Mouse (Mus musculus): ENCODE data around the gene Prdm1.

Prdm1 gene

DNA sequence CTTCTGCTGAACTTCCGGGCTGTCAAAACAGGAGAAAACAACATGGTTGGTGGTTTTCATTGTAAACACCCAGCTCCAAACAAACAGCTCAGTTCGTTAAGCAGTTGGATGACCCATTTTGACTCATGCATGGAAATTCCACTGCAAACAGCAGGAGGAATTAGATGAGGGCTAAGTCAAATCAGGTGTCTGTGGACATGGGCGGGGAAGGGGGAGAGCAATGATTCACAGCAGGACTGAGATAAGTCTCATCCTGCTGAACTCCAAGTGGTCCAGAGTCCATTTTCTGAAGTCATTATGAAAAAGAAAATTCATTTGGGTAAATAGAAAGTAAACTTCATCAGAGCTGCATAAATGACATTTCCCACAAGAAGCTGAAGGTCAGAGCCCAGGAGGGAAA lies 108.1 kb downstream of the Prdm1 start:
- DNase-seq (ENCODE audit: low spot score in 2 of 2): no peak

DNA sequence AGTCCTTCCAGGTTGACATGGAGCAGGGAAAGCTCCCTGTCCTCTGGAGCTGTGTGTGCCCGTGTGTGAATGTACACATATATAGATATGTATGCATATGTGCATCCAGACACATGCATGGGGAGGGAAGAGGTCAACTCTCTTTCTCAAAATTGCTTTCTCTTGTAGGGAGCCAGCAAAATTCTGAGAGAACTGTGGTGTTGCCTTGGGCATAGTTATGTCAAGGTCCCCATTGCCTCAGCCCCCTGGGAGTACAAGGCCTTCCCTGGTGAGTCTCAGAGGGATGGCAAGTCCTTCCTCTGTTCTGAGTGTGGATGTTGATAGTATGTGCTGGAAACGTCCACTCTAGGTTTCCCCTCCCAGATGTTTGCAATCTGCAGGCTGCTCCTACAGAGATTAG lies 109.4 kb downstream of the Prdm1 start:
- DNase-seq (ENCODE audit: low spot score in 2 of 2): no peak

DNA sequence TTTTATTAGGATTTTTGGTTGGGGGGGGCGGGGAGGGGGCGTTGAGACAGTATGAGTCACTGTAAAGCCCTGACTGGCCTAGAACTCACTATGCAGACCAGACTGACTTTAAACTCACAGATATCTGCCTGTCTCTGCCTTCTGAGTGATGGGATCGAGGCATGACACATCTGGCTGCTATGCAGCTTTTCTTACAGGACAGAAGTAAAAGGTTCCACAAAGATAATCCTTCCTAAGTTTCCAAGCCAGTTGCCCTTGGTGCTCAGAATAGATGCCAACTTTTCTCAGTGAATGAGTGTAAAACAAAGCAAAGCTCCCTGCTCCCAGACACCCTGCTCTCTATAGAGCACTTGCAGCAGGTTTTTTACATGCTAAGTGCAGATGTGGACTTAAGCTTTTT lies 112.7 kb downstream of the Prdm1 start:
- DNase-seq (ENCODE audit: low spot score in 2 of 2): no peak

DNA sequence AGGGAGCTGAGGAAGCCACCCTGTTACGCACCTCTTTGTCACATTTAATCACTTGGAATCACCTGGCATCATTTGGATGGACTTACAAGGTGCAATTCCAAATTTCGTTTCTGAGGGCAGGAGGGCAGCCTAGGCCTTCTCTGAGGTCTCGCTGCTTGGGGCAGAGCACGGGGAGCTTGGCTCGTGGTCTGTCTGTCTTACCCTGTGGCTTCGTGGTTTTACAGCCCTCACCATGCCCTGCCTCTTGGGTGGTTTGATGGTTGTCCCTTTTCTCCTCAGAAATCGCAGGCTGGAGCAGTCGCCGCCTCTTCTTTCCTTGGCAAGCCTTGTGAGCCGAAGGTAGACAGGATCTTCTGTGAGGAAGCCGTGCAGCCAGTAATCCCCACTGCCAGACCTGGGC lies 118.3 kb downstream of the Prdm1 start:
- no peak for DNase-seq (ENCODE audit: low spot score in 2 of 2)

DNA sequence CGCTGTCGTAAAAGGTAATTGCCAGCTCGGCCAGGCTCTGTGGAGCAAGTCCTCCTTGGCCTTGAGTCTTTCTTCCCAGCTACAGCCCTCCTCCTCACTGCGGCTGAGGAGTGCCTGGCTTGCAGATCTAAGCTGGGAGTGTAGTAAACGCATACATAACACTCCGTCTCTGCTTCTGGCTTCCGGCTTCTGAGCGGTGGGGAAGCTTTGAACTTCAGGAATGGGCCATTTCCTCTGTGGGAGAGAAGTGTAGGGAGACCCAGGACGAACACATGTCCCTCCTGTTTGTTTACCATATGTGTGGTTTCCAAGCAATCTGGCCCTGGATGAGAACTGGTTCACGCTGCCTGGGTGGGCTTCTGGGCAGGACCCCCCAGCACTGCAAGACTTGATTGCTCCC lies 119.2 kb downstream of the Prdm1 start:
- no peak for DNase-seq (ENCODE audit: low spot score in 2 of 2)

DNA sequence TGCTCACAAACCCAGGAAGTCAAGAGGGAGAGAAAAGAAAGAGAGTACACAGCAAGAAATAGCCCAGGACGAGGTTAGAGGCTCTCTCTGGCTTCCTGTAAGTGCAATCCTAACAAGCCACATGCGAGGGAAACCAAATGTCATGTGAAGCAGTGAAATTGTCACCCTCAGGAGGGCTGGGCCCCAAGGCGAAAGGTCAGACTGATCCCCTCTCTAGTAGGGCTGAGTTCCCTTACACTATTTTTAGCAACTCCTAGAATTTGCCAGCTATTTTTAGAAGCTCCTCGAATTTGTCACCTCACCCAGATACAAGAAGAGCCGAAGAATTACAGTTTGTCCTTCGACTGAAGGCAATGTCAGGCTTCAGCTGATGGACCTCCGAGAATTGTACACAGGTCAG lies 124.9 kb downstream of the Prdm1 start:
- DNase-seq (ENCODE audit: low spot score in 2 of 2): no peak

DNA sequence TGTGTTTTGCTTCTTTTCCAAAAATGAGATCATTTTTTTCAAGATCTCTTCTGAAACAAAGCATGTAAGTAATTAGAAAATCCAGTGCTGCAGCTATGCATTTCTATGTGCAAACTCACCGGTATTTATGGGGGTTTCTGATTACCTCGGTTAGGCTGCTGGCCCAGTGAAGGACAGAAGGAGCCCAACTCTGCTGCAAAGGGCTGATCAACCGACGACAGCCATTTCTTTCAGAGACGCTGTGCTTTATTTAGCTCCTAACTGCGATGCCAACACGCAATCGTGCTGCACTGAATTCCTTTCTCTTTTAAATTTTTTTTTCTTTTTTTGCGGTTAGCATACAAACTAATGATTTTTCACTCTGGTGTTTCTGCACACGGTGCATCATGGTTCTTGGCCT lies 126.7 kb downstream of the Prdm1 start:
- DNase-seq (ENCODE audit: low spot score in 2 of 2): no peak

DNA sequence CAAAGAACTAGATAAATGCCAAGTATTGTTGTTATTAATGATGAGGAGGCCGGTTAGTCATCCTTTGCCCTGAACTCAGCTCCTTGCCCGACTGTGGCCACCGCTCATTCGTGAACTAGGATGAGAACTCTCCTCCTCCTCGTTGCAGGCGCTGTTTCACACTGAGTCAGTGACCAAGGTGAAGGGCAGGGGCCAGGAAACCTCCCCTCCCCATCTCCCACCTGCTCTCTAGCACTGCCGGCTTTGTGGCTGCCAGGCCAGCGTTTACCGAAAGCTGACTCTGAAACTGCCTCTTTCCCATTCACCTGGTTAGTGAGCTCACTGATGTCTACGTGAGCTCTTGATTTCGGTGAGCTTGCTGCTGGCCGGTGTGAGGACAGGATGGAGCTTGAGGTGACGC lies 127.7 kb downstream of the Prdm1 start:
- DNase-seq (ENCODE audit: low spot score in 2 of 2): no peak

DNA sequence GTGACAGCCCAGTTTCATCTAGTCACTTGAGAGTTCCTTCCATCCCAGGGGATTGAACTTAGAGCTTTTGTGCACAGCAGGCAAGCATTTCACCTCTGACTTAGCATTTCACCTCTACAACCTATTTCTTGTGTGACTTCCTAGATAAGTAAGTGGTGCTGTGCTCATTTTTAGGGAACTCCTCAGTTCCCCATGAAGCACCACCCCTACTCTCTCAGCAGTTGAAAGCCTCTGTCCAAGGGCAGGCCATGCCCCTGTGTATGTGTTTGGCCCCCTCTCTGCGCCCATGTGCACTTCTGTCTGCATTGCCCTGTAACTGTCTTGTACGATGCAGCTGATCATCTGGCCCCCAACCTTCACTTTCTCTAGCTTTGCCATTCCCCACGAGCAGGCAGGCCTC lies 128.2 kb downstream of the Prdm1 start:
- no peak for DNase-seq (ENCODE audit: low spot score in 2 of 2)

DNA sequence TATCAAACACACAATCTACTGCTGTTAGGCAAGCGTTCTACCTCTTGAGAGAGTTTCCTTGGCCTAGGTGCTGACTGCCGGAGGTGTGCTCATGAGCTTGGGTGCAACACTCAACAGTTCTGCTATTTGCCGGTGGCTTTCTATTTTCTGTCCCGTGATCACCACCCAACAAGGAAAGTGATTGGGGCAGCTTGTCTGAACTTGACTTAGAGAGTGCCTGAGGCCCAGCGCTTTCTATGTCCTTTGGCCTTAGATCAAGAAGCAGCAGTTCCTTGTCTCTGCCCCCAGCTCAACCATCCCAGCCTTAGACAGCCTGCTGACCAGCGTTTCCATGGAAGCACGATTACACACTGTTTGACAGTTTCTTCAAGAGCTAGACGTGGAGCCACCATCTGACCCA lies 135.4 kb downstream of the Prdm1 start:
- no peak for DNase-seq (ENCODE audit: low spot score in 2 of 2)

DNA sequence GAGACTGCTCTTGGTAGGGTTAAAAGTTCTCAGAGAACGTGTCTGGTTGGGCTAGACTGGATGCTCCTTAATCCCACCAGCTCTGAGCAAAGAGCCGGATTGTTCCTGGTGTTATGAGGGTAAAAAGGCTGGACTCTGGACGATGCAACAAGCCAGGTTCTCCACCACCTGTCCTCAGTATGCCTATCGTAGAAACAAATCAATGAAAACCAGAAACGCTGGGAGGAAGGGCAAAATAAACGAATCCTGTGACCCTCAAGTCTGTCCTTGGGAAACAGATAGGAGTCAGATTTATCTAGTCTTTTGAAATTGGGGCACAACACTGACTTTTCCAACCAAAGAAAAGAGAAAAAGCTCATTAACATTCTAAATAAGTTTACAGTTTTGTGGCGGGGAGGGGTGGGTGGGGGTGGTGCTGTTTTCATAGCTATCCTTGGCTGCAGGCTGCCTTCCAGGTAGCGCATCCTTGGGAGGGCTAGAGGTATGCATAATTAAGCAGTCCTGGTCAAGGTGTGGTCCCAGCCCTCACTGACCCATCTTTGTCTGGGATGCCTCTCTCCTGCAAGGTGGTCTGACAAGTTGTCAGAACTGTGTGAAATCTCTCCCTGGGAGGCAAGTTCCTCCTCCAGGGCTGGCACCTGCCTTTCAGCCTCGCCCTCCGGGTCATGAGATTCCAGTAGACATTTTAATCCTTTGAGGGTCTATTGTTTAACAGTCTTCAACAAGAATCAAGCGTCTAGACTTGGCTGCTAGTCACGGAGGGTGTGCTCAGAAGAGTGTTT lies 136.6 kb downstream of the Prdm1 start:
- DNase-seq (ENCODE audit: low spot score in 2 of 2): no peak

DNA sequence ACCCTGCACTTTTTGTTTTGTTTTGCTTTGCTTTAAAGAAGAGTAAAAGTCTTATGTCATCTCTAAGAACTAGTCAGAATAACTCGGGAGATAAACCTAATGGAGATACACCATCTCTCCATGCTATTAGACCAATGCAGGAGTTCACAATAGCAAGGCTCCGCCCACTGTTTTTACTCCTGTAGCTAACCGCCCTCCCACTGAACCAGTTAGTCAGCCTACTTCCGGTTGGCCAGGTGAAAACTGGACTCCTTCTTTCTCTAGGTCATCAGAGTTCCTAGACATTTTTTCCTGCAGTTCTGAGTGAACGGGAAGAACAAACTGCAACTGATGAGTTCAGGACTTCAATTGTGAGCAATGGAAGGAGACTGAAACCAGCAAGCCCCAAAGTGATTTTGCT lies 138.0 kb downstream of the Prdm1 start:
- no peak for DNase-seq (ENCODE audit: low spot score in 2 of 2)

DNA sequence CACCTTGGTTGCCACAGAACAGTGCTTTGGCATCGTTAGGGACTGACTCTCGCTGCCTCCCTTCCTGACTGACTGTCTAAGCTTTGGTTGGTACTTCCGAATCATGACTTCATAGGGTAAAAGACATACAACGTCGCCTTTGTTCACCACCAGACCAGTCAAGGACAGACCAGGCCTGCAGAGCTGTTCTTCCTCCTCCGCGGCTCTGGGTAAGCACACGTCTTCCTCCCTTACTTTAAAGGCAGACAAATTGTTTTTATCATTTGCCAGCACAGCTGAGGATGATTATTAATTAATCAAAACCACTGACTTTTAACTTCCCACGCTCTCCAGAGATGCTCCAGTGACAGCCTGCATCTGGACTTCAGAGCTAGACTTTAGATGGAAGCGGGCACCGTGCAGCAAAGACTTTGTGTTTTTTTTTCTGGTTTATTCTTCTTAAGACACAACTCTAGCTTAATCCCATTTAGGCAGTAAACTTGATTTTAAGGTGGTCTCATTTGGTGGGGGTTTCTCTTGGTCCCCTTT lies 139.5 kb downstream of the Prdm1 start:
- no peak for DNase-seq (ENCODE audit: low spot score in 2 of 2)

Measured in urinary bladder, postnatal 36 days (tissue).